Mouse (Mus musculus): ENCODE data around the gene AL607142.1.

DNA sequence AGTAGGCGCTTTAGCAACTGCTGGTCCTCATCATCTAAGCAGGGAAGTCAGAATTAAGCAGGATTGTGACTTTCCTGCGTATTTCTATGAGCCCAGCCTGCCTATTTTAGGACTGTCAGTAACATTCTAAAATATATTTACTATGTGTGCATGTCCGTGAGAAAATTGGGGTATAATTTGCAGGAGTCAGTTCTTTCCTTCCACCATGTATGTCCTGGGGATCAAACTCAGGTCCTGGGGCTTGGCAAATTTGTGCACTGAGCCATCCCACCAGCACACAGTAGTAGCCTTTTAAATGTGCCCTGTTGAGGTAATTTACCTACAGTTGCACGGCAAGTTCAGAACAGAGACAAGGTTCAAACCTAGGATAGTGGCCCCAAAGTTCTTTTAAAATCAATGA is 28.5 kb upstream of the AL607142.1 start:
- TF ChIP-seq POLR2A (IDR thresholded peaks at IDR 0.05; ENCODE audit: insufficient read depth, low read depth, low read length) = no peak
- no peak for TF ChIP-seq CTCF (IDR thresholded peaks at IDR 0.05; ENCODE audit: insufficient read depth, low read depth, low read length)
